Mouse (Mus musculus) NIH3T3 (cell line): ENCODE results near the gene Ascl3.

Source experiments
- DNase-seq: peaks from one replicate; pipeline ENCODE4 v3.0.0-alpha.2; 2012; ENCODE audit warnings: low read depth

Ascl3 gene

GRCm38 (mm10) chr7:109708961-109709382, 22.6 kb downstream of the Ascl3 start:
- DNase-seq: peak; percentile 83

- DNase-seq: peak; percentile 77
These were observed 24.3 kb downstream of the Ascl3 start for GRCm38 (mm10) chr7:109707023-109707785.

- DNase-seq: no peak
These were observed 27.1 kb downstream of the Ascl3 start for GRCm38 (mm10) chr7:109704461-109704860.

GRCm38 (mm10) chr7:109704016-109704377, 27.5 kb downstream of the Ascl3 start:
- no peak for DNase-seq

GRCm38 (mm10) chr7:109703190-109704015, 28.1 kb downstream of the Ascl3 start, which contains the start of the genes St5 and Akip1:
Gene St5, minus strand, starts transcription at chr7:109703605.
Gene Akip1, plus strand, starts transcription at chr7:109703690.
- no peak for DNase-seq

- no peak for DNase-seq
These were observed 28.8 kb downstream of the Ascl3 start for GRCm38 (mm10) chr7:109702721-109703120.

GRCm38 (mm10) chr7:109700213-109700612, 31.3 kb downstream of the Ascl3 start:
- DNase-seq: peak; percentile 25

GRCm38 (mm10) chr7:109695339-109695726, 36.2 kb downstream of the Ascl3 start:
- DNase-seq: no peak

- no peak for DNase-seq
These were observed 36.8 kb downstream of the Ascl3 start for GRCm38 (mm10) chr7:109694576-109695338.

GRCm38 (mm10) chr7:109690961-109691360, 40.6 kb downstream of the Ascl3 start:
- no peak for DNase-seq

- DNase-seq: peak; percentile 17
These were observed 41.4 kb downstream of the Ascl3 start for GRCm38 (mm10) chr7:109690101-109690500.

- no peak for DNase-seq
These were observed 44.9 kb downstream of the Ascl3 start for GRCm38 (mm10) chr7:109686585-109687128.

GRCm38 (mm10) chr7:109680879-109681278, 50.6 kb downstream of the Ascl3 start:
- no peak for DNase-seq

GRCm38 (mm10) chr7:109680284-109680683, 51.2 kb downstream of the Ascl3 start:
- no peak for DNase-seq
